Mouse (Mus musculus): ENCODE results near the gene Magi2.

- TF ChIP-seq CTCF (IDR thresholded peaks at IDR 0.05; ENCODE audit: low read depth): no peak
- TF ChIP-seq EP300 (IDR thresholded peaks at IDR 0.05; ENCODE audit: low read depth): no peak
Observed at GRCm38 (mm10) chr5:20508609-20509008, 1281.8 kb downstream of the Magi2 start.
